Mouse (Mus musculus): ENCODE measurements around the gene Slco1c1. TPM values are rescaled to one million over a fixed set of nuclear protein-coding genes. Genes with fewer than 3 reads are reported as not detected.
"Not testable (repeated sequence)": the region's sequence is repeated elsewhere in the genome, so short reads cannot be mapped to it uniquely, and the experiment has no call there.

Slco1c1 gene
- polyA plus RNA-seq, 1 experiment: 60.5 TPM

GRCm38 (mm10) chr6:141584791-141585403 is 60.7 kb downstream of the Slco1c1 start:
- no peak for DNase-seq (ENCODE audit: extremely low spot score in 1 of 2, low spot score in 1 of 2)

DNA sequence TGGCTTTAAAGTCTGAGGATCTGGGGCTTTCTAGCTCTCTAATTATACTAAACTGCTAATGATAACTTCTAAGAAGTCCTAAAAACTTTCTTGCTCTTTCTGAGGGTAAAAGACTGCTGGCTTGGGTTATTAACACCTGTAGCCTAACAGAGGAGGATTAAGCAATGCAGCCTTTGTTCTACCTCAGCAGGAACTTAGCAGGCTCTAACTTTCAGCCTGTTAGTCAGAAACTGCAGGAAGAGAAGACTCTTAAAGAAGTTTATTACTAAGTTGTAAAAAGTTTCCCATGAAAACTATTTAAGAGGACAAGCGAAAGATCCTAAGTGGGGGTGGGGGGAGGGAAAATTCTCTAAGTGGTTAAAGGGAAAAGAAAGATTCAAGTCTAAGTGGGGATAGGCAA is 65.8 kb downstream of the Slco1c1 start:
- no peak for DNase-seq (ENCODE audit: extremely low spot score in 1 of 2, low spot score in 1 of 2)

- not testable (repeated sequence) for DNase-seq (ENCODE audit: extremely low spot score in 1 of 2, low spot score in 1 of 2)
Observed at GRCm38 (mm10) chr6:141590598-141591200, 66.5 kb downstream of the Slco1c1 start.

DNA sequence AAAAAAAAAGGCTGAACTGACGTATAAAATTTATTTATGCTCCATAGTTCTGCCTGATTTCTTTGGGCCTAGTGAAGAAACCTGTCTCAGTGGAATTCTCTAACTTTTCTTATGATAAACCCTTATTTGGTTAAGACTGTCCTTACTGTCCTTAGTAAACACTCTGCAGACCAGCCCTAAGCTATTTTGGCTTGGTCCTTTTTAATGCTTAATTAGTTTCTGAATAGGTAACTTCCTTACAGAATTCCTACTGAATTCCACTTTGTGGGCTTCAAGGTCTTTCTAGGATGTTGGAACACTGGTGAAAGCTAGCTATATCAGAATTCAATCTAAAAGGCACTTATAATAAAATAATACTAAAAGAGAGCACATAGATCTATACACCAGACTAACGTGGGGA is 71.9 kb downstream of the Slco1c1 start:
- DNase-seq (ENCODE audit: extremely low spot score in 1 of 2, low spot score in 1 of 2): no peak

GRCm38 (mm10) chr6:141597037-141597436 is 72.9 kb downstream of the Slco1c1 start:
- DNase-seq (ENCODE audit: extremely low spot score in 1 of 2, low spot score in 1 of 2): no peak

- no peak for DNase-seq (ENCODE audit: extremely low spot score in 1 of 2, low spot score in 1 of 2)
Observed at GRCm38 (mm10) chr6:141600940-141601339, 76.8 kb downstream of the Slco1c1 start.

GRCm38 (mm10) chr6:141610702-141611260 is 86.6 kb downstream of the Slco1c1 start:
- DNase-seq (ENCODE audit: extremely low spot score in 1 of 2, low spot score in 1 of 2): no peak

DNA sequence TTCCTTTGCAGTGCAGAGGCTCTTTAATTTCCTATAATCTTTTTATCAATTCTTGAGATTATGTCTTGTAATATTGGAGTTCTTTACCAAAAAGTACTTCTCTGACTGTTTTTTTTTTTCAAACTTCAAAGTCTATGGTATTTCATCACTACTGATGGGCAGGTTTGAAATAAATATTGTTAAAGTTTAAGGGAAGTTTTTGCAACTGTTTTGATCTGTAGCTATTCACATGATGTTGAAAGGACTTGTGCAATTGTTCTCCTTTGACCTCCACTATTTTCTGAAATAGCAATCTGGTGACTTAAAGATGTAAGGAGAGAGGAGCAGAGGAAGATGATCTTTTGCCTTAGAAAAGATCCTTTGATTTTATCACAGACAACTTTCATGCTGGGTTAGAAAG is 89.8 kb downstream of the Slco1c1 start:
- no peak for DNase-seq (ENCODE audit: extremely low spot score in 1 of 2, low spot score in 1 of 2)

DNA sequence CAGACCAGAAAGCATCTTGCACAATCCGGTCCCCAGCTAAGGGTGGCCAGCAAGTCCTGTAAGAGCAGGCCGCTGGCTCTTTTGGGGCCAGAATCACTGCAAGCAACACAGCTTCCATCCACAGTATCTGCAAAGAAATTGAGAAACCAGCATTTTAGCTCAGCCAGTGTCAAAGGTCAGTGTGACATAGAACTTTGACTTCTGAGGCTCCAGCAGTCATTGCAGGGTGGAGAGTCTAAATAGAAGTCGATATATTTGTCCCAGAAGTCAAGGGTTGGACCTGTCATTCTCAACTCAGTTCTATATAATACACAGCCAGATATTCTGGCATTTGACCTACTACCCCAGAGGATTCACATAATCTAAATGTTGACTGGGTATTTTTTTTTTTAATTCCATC is 91.2 kb downstream of the Slco1c1 start:
- no peak for DNase-seq (ENCODE audit: extremely low spot score in 1 of 2, low spot score in 1 of 2)

Other genes with a start within 250 kb of the Slco1c1 start
- 0.16 and 0.19 TPM in 2 replicates for gene Slco1b2, start 105.2 kb downstream of the Slco1c1 start, polyA plus RNA-seq (2012; rRNA removed)
- gene Gm5724, start 249.4 kb downstream of the Slco1c1 start, polyA plus RNA-seq (2012; rRNA removed): not detected in 2 replicates

All from frontal cortex, adult 2 months (tissue).